Mouse (Mus musculus) induced T-regulatory cell, adult 2 months (primary cell): ENCODE measurements around the gene Gm38655.
"Not testable (repeated sequence)": the region's sequence is repeated elsewhere in the genome, so short reads cannot be mapped to it uniquely, and the experiment has no call there.

Experiments
- DNase-seq: peaks from one replicate; pipeline ENCODE4 v3.0.0-alpha.2; 2012; ENCODE audit warnings: low read depth

Gene Gm38655

GRCm38 (mm10) chr17:25169706-25170105, 5.6 kb downstream of the Gm38655 start:
- no peak for DNase-seq

- no peak for DNase-seq
These were observed 9.2 kb downstream of the Gm38655 start for GRCm38 (mm10) chr17:25165970-25166671.

- no peak for DNase-seq
These were observed 10.5 kb downstream of the Gm38655 start for GRCm38 (mm10) chr17:25164770-25165169.

GRCm38 (mm10) chr17:25163387-25163786, 11.9 kb downstream of the Gm38655 start:
- no peak for DNase-seq

- no peak for DNase-seq
These were observed 13.1 kb downstream of the Gm38655 start, which contains the start of gene Ccdc154 for GRCm38 (mm10) chr17:25162161-25162560. Gene Ccdc154, plus strand, starts transcription at chr17:25162461.

GRCm38 (mm10) chr17:25139960-25140359, 35.3 kb downstream of the Gm38655 start:
- DNase-seq, result no peak

GRCm38 (mm10) chr17:25138803-25139202, 36.5 kb downstream of the Gm38655 start:
- DNase-seq, result no peak

- no peak for DNase-seq
These were observed 39.6 kb downstream of the Gm38655 start for GRCm38 (mm10) chr17:25135622-25136021.

GRCm38 (mm10) chr17:25133275-25133698, 42.0 kb downstream of the Gm38655 start, which contains the start of gene Clcn7:
Gene Clcn7, plus strand, starts transcription at chr17:25133391.
- peak; percentile 82 for DNase-seq

- DNase-seq, result peak; percentile 53
These were observed 45.2 kb downstream of the Gm38655 start for GRCm38 (mm10) chr17:25130060-25130459.

GRCm38 (mm10) chr17:25127681-25128080, 47.6 kb downstream of the Gm38655 start:
- DNase-seq, result no peak

GRCm38 (mm10) chr17:25127079-25127478, 48.2 kb downstream of the Gm38655 start:
- no peak for DNase-seq

GRCm38 (mm10) chr17:25125442-25126060, 49.7 kb downstream of the Gm38655 start:
- not testable (repeated sequence) for DNase-seq

- DNase-seq, result peak; percentile 70
These were observed 51.3 kb downstream of the Gm38655 start for GRCm38 (mm10) chr17:25123979-25124378.
